Mouse (Mus musculus) testis, adult 2 months (tissue): ENCODE measurements at regions not wholly inside any gene's neighbourhood (a gene's known extent, or its start where the extent isn't known, plus 50 kb on each side); places are given as distances from the start of the nearest gene placed in this dataset.

ENCODE experiments used
- CTCF ChIP-seq: fragments of 200-500 bp; IDR thresholded peaks from 2 replicates; pipeline ENCODE4 v1.5.1; 2012; ENCODE audit warnings: low read depth, mild to moderate bottlenecking, inconsistent platforms, low read length, moderate library complexity; ENCODE audit not compliant: control insufficient read depth, insufficient read depth, insufficient replicate concordance
- POLR2A ChIP-seq: fragments of 200-500 bp; IDR thresholded peaks from 2 replicates; pipeline ENCODE4 v1.6.1; 2012; ENCODE audit warnings: low read depth, mild to moderate bottlenecking, inconsistent platforms, low read length, moderate library complexity; ENCODE audit not compliant: control insufficient read depth

DNA sequence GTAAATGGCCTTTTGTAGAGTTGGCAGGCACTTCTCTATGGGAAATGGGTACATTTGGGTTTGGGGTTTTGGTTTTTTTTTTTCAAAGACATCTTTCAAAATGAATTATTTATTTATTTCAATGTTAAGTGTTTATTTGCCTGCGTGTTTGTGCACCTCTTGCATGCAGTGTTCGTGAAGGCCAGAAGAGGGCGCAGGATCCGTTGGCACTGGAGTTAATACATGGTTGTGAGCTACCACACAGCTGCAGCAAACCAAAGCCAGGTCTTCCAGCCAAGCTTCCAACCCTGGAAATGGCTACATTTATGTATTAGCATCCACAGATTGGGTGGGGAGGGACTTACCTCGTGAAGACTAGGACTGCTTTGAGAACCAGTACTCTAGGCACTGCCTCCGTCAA lies 362.3 kb upstream of the 5930422O12Rik start:
- peak; percentile 71; the same call in 1 of the 2 replicates for TF ChIP-seq CTCF
- no peak for TF ChIP-seq POLR2A
